Mouse (Mus musculus) liver, embryonic 14.5 days (tissue): ENCODE data around the gene Tll1.

Experiments used
- CTCF ChIP-seq: IDR thresholded peaks from 2 replicates; pipeline ENCODE4 v1.5.1; 2016; ENCODE audit warnings: antibody characterized with exemption, low read depth, control low read depth
- EP300 ChIP-seq: IDR thresholded peaks from 2 replicates; pipeline ENCODE4 v1.6.1; 2016; ENCODE audit warnings: antibody characterized with exemption, low read depth

DNA sequence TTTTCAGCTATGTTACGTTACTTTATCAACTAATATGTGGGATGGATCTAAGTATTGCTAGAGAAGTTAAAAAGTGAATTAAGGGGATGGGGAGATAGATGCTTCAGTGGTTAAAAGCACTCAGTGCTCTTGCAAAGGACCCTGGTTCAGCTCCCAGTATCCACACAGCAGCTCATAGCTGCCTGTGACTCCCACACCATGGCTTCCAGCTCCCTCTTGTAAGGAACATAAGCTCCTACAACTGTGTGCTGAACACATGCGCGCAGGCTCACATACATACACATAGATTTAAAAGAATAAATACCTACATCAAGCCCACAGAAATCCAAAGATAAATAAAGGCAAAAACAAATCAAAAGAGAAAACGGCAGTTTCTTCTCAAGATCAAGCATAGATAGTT, 148.5 kb downstream of the Tll1 start:
- TF ChIP-seq CTCF (no peak), EP300 (no peak)
